In the genomic region with DNA sequence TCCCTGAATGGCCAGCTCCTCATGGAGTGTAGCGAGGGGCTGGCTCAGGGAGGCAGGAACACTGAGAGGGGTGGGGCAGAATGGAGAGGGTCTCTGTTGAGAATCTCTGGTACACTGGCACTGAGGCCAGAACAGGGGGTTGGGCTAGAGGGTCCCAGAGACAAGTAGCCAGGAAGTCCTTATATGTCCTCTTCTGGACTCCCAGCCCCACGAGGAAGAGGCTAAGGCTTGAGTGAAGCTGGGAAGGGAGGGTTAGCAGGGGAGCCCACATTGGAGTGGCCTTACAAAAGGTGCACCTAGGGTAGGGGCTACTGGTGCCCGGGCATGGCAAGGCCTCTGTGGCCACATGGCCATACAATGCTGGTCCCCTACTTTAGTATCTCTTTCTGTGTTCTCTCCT, we compare ENCODE assay signal across 12 mouse cellular contexts. TPM values are rescaled to one million over a fixed set of nuclear protein-coding genes. Genes with fewer than 3 reads are reported as not detected.
DNase-seq lines count a peak whose midpoint lies in the region; ATAC-seq and TF ChIP-seq lines count a peak whose summit lies in the region.
"Had no signal": no experiment of that assay in that cellular context is flagged by ENCODE, and none has a peak within 500 bp of the region (broad histone marks: within the 10 kb centered on the region; RNA-seq: fewer than 3 reads in every experiment).

No protein-coding gene starts in this region.

- peak overlapping the region; percentile 94; the same call in 1 of the 2 replicates for H3K4me3 ChIP-seq in kidney, embryonic 15.5 days (replicated peaks)
- peak overlapping the region; percentile 93 for H3K4me3 ChIP-seq in forebrain, embryonic 13.5 days
- H3K4me3 ChIP-seq in hindbrain, postnatal 0 days (ENCODE audit: low read length), result peak overlapping the region; percentile 67
- no peak overlapping the region for H3K4me3 ChIP-seq in myocyte

- H3K27me3 ChIP-seq in kidney, embryonic 15.5 days, result no peaks in the 10 kb centered on the region
- no peaks in the 10 kb centered on the region for H3K27me3 ChIP-seq in forebrain, embryonic 13.5 days
- no peaks in the 10 kb centered on the region for H3K27me3 ChIP-seq in hindbrain, postnatal 0 days (ENCODE audit: insufficient read depth, low read length)
- no peaks in the 10 kb centered on the region for H3K27me3 ChIP-seq in myocyte (ENCODE audit: control insufficient read depth, insufficient read depth, insufficient read length)

- no peaks in the 10 kb centered on the region for H3K9me3 ChIP-seq in kidney, embryonic 15.5 days (replicated peaks)
- H3K9me3 ChIP-seq in forebrain, embryonic 13.5 days (replicated peaks), result no peaks in the 10 kb centered on the region
- H3K9me3 ChIP-seq in hindbrain, postnatal 0 days (ENCODE audit: low read length), result no peaks in the 10 kb centered on the region
- H3K9me3 ChIP-seq: G1E had no signal

- H3ac ChIP-seq in myocyte (ENCODE audit: control insufficient read depth, insufficient read length), result no peak overlapping the region

- H3K4me2 ChIP-seq in kidney, embryonic 15.5 days, result peak overlapping the region; percentile 66
- peak overlapping the region; percentile 95 for H3K4me2 ChIP-seq in forebrain, embryonic 13.5 days
- peak overlapping the region; percentile 85 for H3K4me2 ChIP-seq in hindbrain, postnatal 0 days (ENCODE audit: low read depth, low read length)
- peak overlapping the region; percentile 99 for H3K4me2 ChIP-seq in myocyte (ENCODE audit: low read depth)

- TF ChIP-seq CTCF in hindbrain, postnatal 0 days (IDR thresholded peaks at IDR 0.05; ENCODE audit: low read depth), result no peak

- WGBS in kidney, embryonic 15.5 days, result 61% methylated on average over 3 of the region's 3 CpGs
- 74% methylated on average over 3 of the region's 3 CpGs for WGBS in forebrain, embryonic 13.5 days
- 55% methylated on average over 3 of the region's 3 CpGs for WGBS in hindbrain, postnatal 0 days

- H3K4me1 ChIP-seq in kidney, embryonic 15.5 days, result peaks cover 46% of the 10 kb centered on the region
- peaks cover 46% of the 10 kb centered on the region for H3K4me1 ChIP-seq in forebrain, embryonic 13.5 days
- peaks cover 52% of the 10 kb centered on the region for H3K4me1 ChIP-seq in hindbrain, postnatal 0 days (ENCODE audit: insufficient read depth, low read length)

- ATAC-seq in kidney, embryonic 15.5 days (replicated peaks; ENCODE audit: low FRiP score), result no peak
- ATAC-seq in forebrain, embryonic 13.5 days, result no peak
- ATAC-seq in hindbrain, postnatal 0 days, result no peak
- ATAC-seq in granulocyte monocyte progenitor cell, adult 5-6 weeks (replicated peaks; ENCODE audit: poor library complexity, severe bottlenecking), result no peak

- TF ChIP-seq POLR2A in myocyte (IDR thresholded peaks at IDR 0.05; ENCODE audit: insufficient read length, low read depth), result no peak

- no peak for DNase-seq in kidney, postnatal 25 days
- DNase-seq in hindbrain, postnatal 0 days (ENCODE audit: low spot score), result no peak
- DNase-seq in layer of hippocampus, postnatal 36 days, result no peak
- no peak for DNase-seq in spleen, postnatal 4 days (ENCODE audit: low spot score in 2 of 2)
- DNase-seq: adrenal gland, postnatal 36 days; kidney, adult 2 months; thymus, postnatal 14 days had no signal

- peak overlapping the region; percentile 96 for H3K27ac ChIP-seq in kidney, embryonic 15.5 days
- peak overlapping the region; percentile 95; the same call in 1 of the 2 replicates for H3K27ac ChIP-seq in forebrain, embryonic 13.5 days
- peak overlapping the region; percentile 97; the same call in 1 of the 2 replicates for H3K27ac ChIP-seq in hindbrain, postnatal 0 days

- no peak overlapping the region for H3K9ac ChIP-seq in kidney, embryonic 15.5 days
- H3K9ac ChIP-seq in forebrain, embryonic 13.5 days, result peak overlapping the region; percentile 94
- H3K9ac ChIP-seq in hindbrain, postnatal 0 days (replicated peaks; ENCODE audit: low read length), result peak overlapping the region; percentile 97

- peaks cover 4% of the 10 kb centered on the region for H3K36me3 ChIP-seq in kidney, embryonic 15.5 days
- H3K36me3 ChIP-seq in forebrain, embryonic 13.5 days (ENCODE audit: poor library complexity, severe bottlenecking), result peaks cover 21% of the 10 kb centered on the region
- 0 out of 2 replicates have a peak, but pooled peaks cover 4% of the 10 kb centered on the region for H3K36me3 ChIP-seq in hindbrain, postnatal 0 days (ENCODE audit: insufficient read depth, low read length)
- H3K36me3 ChIP-seq in myocyte (ENCODE audit: control insufficient read depth, insufficient read depth), result no peaks in the 10 kb centered on the region
- H3K36me3 ChIP-seq: G1E had no signal

- H3K79me2 ChIP-seq in myocyte (ENCODE audit: control insufficient read depth, insufficient read depth), result peaks cover 8% of the 10 kb centered on the region

TF ChIP-seq in myocyte, 11 proteins besides CTCF, POLR2A, EP300 and RAD21:
- TF ChIP-seq MYOG (IDR thresholded peaks at IDR 0.05; ENCODE audit: control insufficient read depth in 1 of 3, insufficient read depth in 1 of 3, insufficient read length in 2 of 3, low read depth in 2 of 3), result no peak
- no peak for TF ChIP-seq TCF12 (IDR thresholded peaks at IDR 0.05; ENCODE audit: insufficient read depth, poor library complexity, severe bottlenecking)
- TF ChIP-seq USF1 (IDR thresholded peaks at IDR 0.05; ENCODE audit: low read depth), result no peak
- TF ChIP-seq POLR2AphosphoS2 (IDR thresholded peaks at IDR 0.05; ENCODE audit: insufficient read length, low read depth), result no peak
- TF ChIP-seq SRF (IDR thresholded peaks at IDR 0.05; ENCODE audit: control insufficient read depth, insufficient read length, low read depth), result no peak
- TF ChIP-seq TCF3 (IDR thresholded peaks at IDR 0.05; ENCODE audit: insufficient read length, low read depth), result no peak
- no peak for TF ChIP-seq E2F4 (IDR thresholded peaks at IDR 0.05; ENCODE audit: insufficient read depth)
- no peak for TF ChIP-seq CEBPB (IDR thresholded peaks at IDR 0.05; ENCODE audit: insufficient read depth, poor library complexity, severe bottlenecking)
- no peak for TF ChIP-seq MYOD1 (IDR thresholded peaks at IDR 0.05; ENCODE audit: control insufficient read depth in 1 of 3, insufficient read length in 2 of 3, low read depth in 2 of 3)
- TF ChIP-seq REST (IDR thresholded peaks at IDR 0.05; ENCODE audit: insufficient read depth, insufficient read length), result no peak
- no peak for TF ChIP-seq MAX (IDR thresholded peaks at IDR 0.05; ENCODE audit: low read depth)

RNA-seq across cellular contexts. Expression of gene Gpsm1, which starts 2.1 kb away (rescaled TPM):
- polyA plus RNA-seq in kidney, embryonic 15.5 days (2015; fragmentation: Nextera tagmentation; extraction: Ambion mirVana), result 39.6 and 44.4 TPM in 2 replicates
- polyA plus RNA-seq in forebrain, embryonic 13.5 days (2015; fragmentation: Nextera tagmentation; extraction: Ambion mirVana), result 97.7 and 120 TPM in 2 replicates
- total RNA-seq in hindbrain, postnatal 0 days (2014; rRNA removed), result 310 and 330 TPM in 2 replicates
- 147 and 155 TPM in 2 replicates for polyA plus RNA-seq in hindbrain, postnatal 0 days (2015; fragmentation: Nextera tagmentation; extraction: Ambion mirVana)
- 11.7 TPM for polyA plus RNA-seq in myocyte (2012; fragmentation: generic; extraction: Trizol)
- 10 to 100 TPM; 34.5 to 41.8 TPM for total RNA-seq in layer of hippocampus, postnatal 36 days (2021)
- 7.0 and 16.3 TPM in 2 replicates for total RNA-seq in granulocyte monocyte progenitor cell, adult 5-6 weeks (2014; fragmentation: Nextera tagmentation)
- 10.6 and 13.8 TPM in 2 replicates for total RNA-seq in granulocyte monocyte progenitor cell, adult 5-6 weeks (2017)

RNA-seq across cellular contexts. Expression of gene Ccdc187, which starts 23.0 kb away (rescaled TPM):
- 0.04 TPM in 1 of 2 replicates, not detected in the other for polyA plus RNA-seq in kidney, embryonic 15.5 days (2015; fragmentation: Nextera tagmentation; extraction: Ambion mirVana)
- 0.18 and 0.35 TPM in 2 replicates for polyA plus RNA-seq in forebrain, embryonic 13.5 days (2015; fragmentation: Nextera tagmentation; extraction: Ambion mirVana)
- 1.3 and 2.7 TPM in 2 replicates for total RNA-seq in hindbrain, postnatal 0 days (2014; rRNA removed)
- 0.18 TPM in 2 replicates for polyA plus RNA-seq in hindbrain, postnatal 0 days (2015; fragmentation: Nextera tagmentation; extraction: Ambion mirVana)
- polyA plus RNA-seq in myocyte (2012; fragmentation: generic; extraction: Trizol), result 0.01 TPM
- under 1 TPM; 0.65 to 0.71 TPM for total RNA-seq in layer of hippocampus, postnatal 36 days (2021)
- total RNA-seq in granulocyte monocyte progenitor cell, adult 5-6 weeks (2014; fragmentation: Nextera tagmentation), result not detected in 2 replicates
- not detected in 2 replicates for total RNA-seq in granulocyte monocyte progenitor cell, adult 5-6 weeks (2017)
- polyA plus RNA-seq: G1E had no signal

RNA-seq across cellular contexts. Expression of gene Dnlz, which starts 34.5 kb away (rescaled TPM):
- polyA plus RNA-seq in kidney, embryonic 15.5 days (2015; fragmentation: Nextera tagmentation; extraction: Ambion mirVana), result 29.8 and 31.9 TPM in 2 replicates
- polyA plus RNA-seq in forebrain, embryonic 13.5 days (2015; fragmentation: Nextera tagmentation; extraction: Ambion mirVana), result 31.1 and 32.2 TPM in 2 replicates
- total RNA-seq in hindbrain, postnatal 0 days (2014; rRNA removed), result 38.2 and 38.5 TPM in 2 replicates
- polyA plus RNA-seq in hindbrain, postnatal 0 days (2015; fragmentation: Nextera tagmentation; extraction: Ambion mirVana), result 25.6 and 28.2 TPM in 2 replicates
- 28.4 TPM for polyA plus RNA-seq in myocyte (2012; fragmentation: generic; extraction: Trizol)
- total RNA-seq in layer of hippocampus, postnatal 36 days (2021), result 10 to 100 TPM; 25.7 to 26.5 TPM
- total RNA-seq in granulocyte monocyte progenitor cell, adult 5-6 weeks (2014; fragmentation: Nextera tagmentation), result 9.5 and 10.4 TPM in 2 replicates
- total RNA-seq in granulocyte monocyte progenitor cell, adult 5-6 weeks (2017), result 5.9 and 7.6 TPM in 2 replicates

RNA-seq across cellular contexts. Expression of gene Card9, which starts 43.3 kb away (rescaled TPM):
- 1.1 and 1.7 TPM in 2 replicates for polyA plus RNA-seq in kidney, embryonic 15.5 days (2015; fragmentation: Nextera tagmentation; extraction: Ambion mirVana)
- 0.72 and 2.0 TPM in 2 replicates for polyA plus RNA-seq in forebrain, embryonic 13.5 days (2015; fragmentation: Nextera tagmentation; extraction: Ambion mirVana)
- 2.0 and 24.2 TPM in 2 replicates for total RNA-seq in hindbrain, postnatal 0 days (2014; rRNA removed)
- 1.5 and 1.6 TPM in 2 replicates for polyA plus RNA-seq in hindbrain, postnatal 0 days (2015; fragmentation: Nextera tagmentation; extraction: Ambion mirVana)
- 0.84 TPM for polyA plus RNA-seq in myocyte (2012; fragmentation: generic; extraction: Trizol)
- total RNA-seq in layer of hippocampus, postnatal 36 days (2021), result 1 to 10 TPM; 1.6 to 2.1 TPM
- 42.3 and 55.8 TPM in 2 replicates for total RNA-seq in granulocyte monocyte progenitor cell, adult 5-6 weeks (2014; fragmentation: Nextera tagmentation)
- 121 and 122 TPM in 2 replicates for total RNA-seq in granulocyte monocyte progenitor cell, adult 5-6 weeks (2017)
